In genomic region chr3:27246166-27246565, GRCm38 (mm10) we compare ENCODE assay signal across 18 mouse cellular contexts.
"Had no signal": no experiment of that assay in that cellular context is flagged by ENCODE, and none has a peak within 500 bp of the region (broad histone marks: within the 10 kb centered on the region; RNA-seq: fewer than 3 reads in every experiment).

No protein-coding gene starts in this region.

- H3K4me2 ChIP-seq: lung, embryonic 14.5 days; midbrain, embryonic 12.5 days; neural tube, embryonic 13.5 days; neural tube, embryonic 15.5 days had no signal

- DNase-seq: lung, embryonic 14.5 days; lung, postnatal 10 days; lung, postnatal 4 days; midbrain, embryonic 14.5 days; retina, postnatal 1 day; right cerebral cortex, adult 18-20 months; right cerebral cortex, postnatal 25 days; right cerebral cortex, postnatal 4 days; spleen, adult 18-20 months; thymus, adult 18-20 months; thymus, postnatal 14 days; thymus, postnatal 36 days had no signal

- H3K4me3 ChIP-seq: midbrain, embryonic 10.5 days; midbrain, embryonic 12.5 days; myocyte; neural tube, embryonic 13.5 days; neural tube, embryonic 15.5 days had no signal

- H3K9me3 ChIP-seq: midbrain, embryonic 10.5 days; midbrain, embryonic 12.5 days; neural tube, embryonic 13.5 days; neural tube, embryonic 15.5 days had no signal

- H3K9ac ChIP-seq: lung, embryonic 14.5 days; midbrain, embryonic 12.5 days; neural tube, embryonic 13.5 days; neural tube, embryonic 15.5 days had no signal

- H3K27me3 ChIP-seq: midbrain, embryonic 12.5 days; neural tube, embryonic 13.5 days; neural tube, embryonic 15.5 days had no signal

- H3K27ac ChIP-seq: midbrain, embryonic 10.5 days; midbrain, embryonic 12.5 days; neural tube, embryonic 13.5 days; neural tube, embryonic 15.5 days had no signal

- H3K4me1 ChIP-seq: midbrain, embryonic 10.5 days; midbrain, embryonic 12.5 days; neural tube, embryonic 13.5 days; neural tube, embryonic 15.5 days had no signal

- ATAC-seq: midbrain, embryonic 16.5 days had no signal
